Mouse (Mus musculus) liver, embryonic 12.5 days (tissue): Measurements from ENCODE around the gene Slc25a14. TPM values are rescaled to one million over a fixed set of nuclear protein-coding genes. Genes with fewer than 3 reads are reported as not detected.

Experiments used
- ATAC-seq: fragments of 200-750 bp; cut with Nextera tagmentation; 2 replicates; pipeline ENCODE4 v1.8.0; 2017; ENCODE audit warnings: moderate number of reproducible peaks, mild to moderate bottlenecking, moderate library complexity
- H3K27ac ChIP-seq: fragments of 300-500 bp; sonication (generic); 2 replicates; pipeline ENCODE4 v1.5.1; 2016; ENCODE audit warnings: mild to moderate bottlenecking
- H3K27me3 ChIP-seq: fragments of 300-500 bp; sonication (generic); replicated peaks from 2 replicates; pipeline ENCODE4 v1.6.1; 2016; ENCODE audit warnings: mild to moderate bottlenecking, moderate library complexity
- H3K36me3 ChIP-seq: fragments of 300-500 bp; sonication (generic); 2 replicates; pipeline ENCODE4 v1.6.1; 2016; ENCODE audit warnings: mild to moderate bottlenecking, moderate library complexity
- H3K4me1 ChIP-seq: fragments of 300-500 bp; sonication (generic); 2 replicates; pipeline ENCODE4 v1.6.1; 2016
- H3K4me2 ChIP-seq: fragments of 300-500 bp; sonication (generic); 2 replicates; pipeline ENCODE4 v1.6.1; 2016; ENCODE audit warnings: mild to moderate bottlenecking, moderate library complexity
- H3K4me3 ChIP-seq: fragments of 300-500 bp; sonication (generic); 2 replicates; pipeline ENCODE4 v1.5.1; 2016; ENCODE audit warnings: mild to moderate bottlenecking, moderate library complexity
- H3K9ac ChIP-seq: fragments of 300-500 bp; sonication (generic); 2 replicates; pipeline ENCODE4 v1.6.1; 2016; ENCODE audit warnings: mild to moderate bottlenecking, moderate library complexity
- H3K9me3 ChIP-seq: fragments of 300-500 bp; sonication (generic); replicated peaks from 2 replicates; pipeline ENCODE4 v1.6.1; 2016; ENCODE audit warnings: mild to moderate bottlenecking, moderate library complexity
- WGBS: fragments of 180-500 bp; shearing (Covaris S2); methylation state at CpG from one replicate; pipeline ENCODE4 v1.1.7; 2016; ENCODE audit not compliant: insufficient replicate concordance; 5-methylcytosine and 5-hydroxymethylcytosine counted together
- polyA plus RNA-seq: library from polyadenylated mRNA; unstranded; fragments of >200 nt; fragmentation: Nextera tagmentation; extraction: Ambion mirVana; gene quantifications from 2 replicates; pipeline ENCODE4 v1.2.1, GENCODE M21; 2016

The Slc25a14 gene
- polyA plus RNA-seq = 5.5 and 5.6 TPM in 2 replicates

DNA sequence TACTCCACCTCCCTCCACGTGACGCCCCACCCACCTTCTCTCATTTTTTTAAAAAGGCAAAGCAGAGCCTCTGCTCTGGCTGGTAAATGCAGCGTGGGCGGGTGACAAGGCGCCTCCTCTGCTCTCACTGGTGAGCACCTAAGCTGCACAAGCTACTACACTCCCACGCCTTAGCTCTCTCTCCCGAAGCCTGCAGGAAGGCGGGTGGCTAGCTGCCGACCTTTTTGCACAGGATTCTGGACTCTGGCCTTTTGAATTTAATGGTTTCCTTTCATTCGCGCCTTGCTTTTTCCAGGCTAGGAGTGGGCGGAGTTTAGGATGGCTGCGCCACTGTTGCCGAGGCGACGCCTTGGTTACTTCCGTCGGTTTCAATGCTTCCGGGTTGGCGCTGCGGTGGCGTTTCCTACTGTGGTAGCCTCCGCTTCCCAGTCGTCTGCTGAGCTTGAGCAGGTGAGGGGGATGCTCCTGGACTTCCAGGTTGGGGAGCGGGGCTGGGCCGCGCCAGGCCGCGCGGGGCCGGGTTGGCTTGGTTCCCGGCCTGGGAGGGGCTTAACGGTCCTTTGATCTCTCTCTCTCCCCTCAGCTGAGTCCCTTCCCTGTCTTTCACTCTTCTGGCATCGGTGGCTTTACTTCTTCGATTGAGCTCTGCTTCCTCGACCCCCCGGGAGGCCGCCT lies at the start of gene Slc25a14:
Gene Slc25a14, plus strand, starts transcription at position 35 of the 675 bp plus-strand sequence.
- H3K9me3 ChIP-seq = no peaks in the 10 kb centered on the region
- 13% methylated on average over 38 of the region's 38 CpGs for WGBS
- peak within 1 kb of the TSS; percentile 66 for H3K9ac ChIP-seq
- ATAC-seq = peak; percentile 94
- peak within 1 kb of the TSS; percentile 62 for H3K27ac ChIP-seq
- peak within 1 kb of the TSS; percentile 71 for H3K4me3 ChIP-seq
- no peaks in the 10 kb centered on the region; the same call in 1 of the 2 replicates for H3K4me1 ChIP-seq
- peak within 1 kb of the TSS; percentile 76 for H3K4me2 ChIP-seq
- no peaks in the 10 kb centered on the region for H3K27me3 ChIP-seq
- H3K36me3 ChIP-seq = no peaks in the 10 kb centered on the region

DNA sequence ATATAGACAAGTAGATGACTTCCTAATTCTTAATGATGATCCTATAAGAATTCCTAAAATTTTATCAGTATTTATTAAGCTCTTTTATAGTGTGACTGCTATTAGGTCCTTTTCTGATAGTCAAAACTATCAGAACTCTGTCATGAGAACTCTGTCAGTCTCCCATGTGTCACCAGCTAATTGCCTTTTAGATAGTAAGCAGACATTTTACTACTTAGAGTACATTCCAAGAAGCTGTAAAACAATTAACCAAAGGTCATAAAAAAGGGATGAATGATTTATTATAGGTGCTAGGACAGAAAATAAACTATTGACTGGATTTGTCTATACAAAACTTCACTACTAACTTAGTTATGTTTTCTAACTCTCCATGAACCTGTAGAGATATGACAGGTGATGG lies 39.9 kb upstream of the Slc25a14 start:
- H3K4me3 ChIP-seq = no peak overlapping the region
- ATAC-seq = no peak
- no peaks in the 10 kb centered on the region for H3K9me3 ChIP-seq
- H3K27ac ChIP-seq = no peak overlapping the region
- H3K36me3 ChIP-seq = peaks cover 22% of the 10 kb centered on the region
- no peaks in the 10 kb centered on the region for H3K4me1 ChIP-seq
- no peak overlapping the region for H3K9ac ChIP-seq
- no peaks in the 10 kb centered on the region for H3K27me3 ChIP-seq
- H3K4me2 ChIP-seq = no peak overlapping the region

DNA sequence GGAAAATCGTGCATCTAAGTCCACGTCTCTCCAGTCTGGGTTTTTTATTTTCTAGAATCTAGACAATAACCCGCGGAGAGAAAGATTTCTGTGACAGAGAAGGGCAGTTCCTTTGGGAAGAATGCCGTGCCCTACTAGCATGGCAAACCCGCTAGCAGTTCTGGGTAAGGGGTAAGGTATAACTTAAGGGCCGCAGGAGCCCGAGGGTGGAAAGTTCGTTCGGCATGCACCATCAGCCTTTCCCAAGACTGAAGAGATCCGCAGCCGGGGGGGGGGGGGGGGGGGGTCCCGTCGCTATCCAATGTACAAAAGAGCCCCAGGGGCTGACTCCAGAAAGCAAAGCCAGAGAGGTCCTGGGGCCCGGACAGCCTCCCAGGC lies 29.5 kb upstream of the Slc25a14 start:
- ATAC-seq = no peak
- WGBS = 10% methylated on average over 11 of the region's 15 CpGs
- H3K4me2 ChIP-seq = peak overlapping the region; percentile 68
- H3K9me3 ChIP-seq = no peaks in the 10 kb centered on the region
- H3K4me3 ChIP-seq = peak overlapping the region; percentile 71
- peak overlapping the region; percentile 57; the same call in 1 of the 2 replicates for H3K27ac ChIP-seq
- H3K9ac ChIP-seq = peak overlapping the region; percentile 74
- no peaks in the 10 kb centered on the region for H3K27me3 ChIP-seq
- H3K36me3 ChIP-seq = peaks cover 19% of the 10 kb centered on the region
- H3K4me1 ChIP-seq = peaks cover 6% of the 10 kb centered on the region; the same call in 1 of the 2 replicates

DNA sequence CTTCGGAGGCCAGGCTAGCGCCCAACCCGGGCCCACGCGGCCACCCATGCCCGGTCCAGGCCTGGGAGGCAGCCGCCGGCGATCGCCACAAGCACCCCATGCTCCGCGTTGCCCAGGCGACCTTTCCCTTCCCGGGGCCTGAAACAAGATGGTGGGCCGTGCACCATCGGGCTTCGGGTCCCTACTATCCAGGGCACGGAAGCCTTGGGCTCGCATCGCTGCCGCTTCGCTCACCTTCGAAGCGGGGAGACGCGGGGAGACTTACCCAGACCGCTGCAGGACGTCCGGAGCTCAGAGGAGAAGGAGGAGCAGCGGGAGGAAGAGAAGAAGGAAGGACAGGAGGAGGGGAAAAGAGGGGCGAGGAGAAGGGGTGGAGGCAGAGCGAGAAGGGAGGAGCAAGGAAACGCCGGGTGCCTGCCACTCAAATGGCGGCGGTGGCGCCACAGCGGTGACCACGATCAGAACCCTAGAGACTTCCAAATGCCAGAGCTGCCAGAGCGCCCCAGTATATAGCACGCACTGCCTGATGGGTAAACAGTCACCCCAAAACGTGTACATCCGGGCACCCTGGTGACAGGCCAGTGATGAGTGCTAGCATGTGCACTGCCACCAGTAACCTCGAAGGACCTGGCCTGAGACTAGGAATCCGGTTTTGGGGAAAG lies 29.0 kb upstream of the Slc25a14 start, which contains the start of gene Zfp280c:
Gene Zfp280c, minus strand, starts transcription at position 406 of the 662 bp plus-strand sequence.
- Histone ChIP-seq H3K9ac (peak within 1 kb of the TSS; percentile 74), H3K27ac (peak within 1 kb of the TSS; percentile 57; the same call in 1 of the 2 replicates), H3K9me3 (no peaks in the 10 kb centered on the region), H3K4me2 (peak within 1 kb of the TSS; percentile 68), H3K4me1 (peaks cover 6% of the 10 kb centered on the region; the same call in 1 of the 2 replicates), H3K36me3 (peaks cover 19% of the 10 kb centered on the region), H3K27me3 (no peaks in the 10 kb centered on the region), H3K4me3 (peak within 1 kb of the TSS; percentile 71)
- WGBS = 9% methylated on average over 38 of the region's 45 CpGs
- peak; percentile 93 for ATAC-seq

DNA sequence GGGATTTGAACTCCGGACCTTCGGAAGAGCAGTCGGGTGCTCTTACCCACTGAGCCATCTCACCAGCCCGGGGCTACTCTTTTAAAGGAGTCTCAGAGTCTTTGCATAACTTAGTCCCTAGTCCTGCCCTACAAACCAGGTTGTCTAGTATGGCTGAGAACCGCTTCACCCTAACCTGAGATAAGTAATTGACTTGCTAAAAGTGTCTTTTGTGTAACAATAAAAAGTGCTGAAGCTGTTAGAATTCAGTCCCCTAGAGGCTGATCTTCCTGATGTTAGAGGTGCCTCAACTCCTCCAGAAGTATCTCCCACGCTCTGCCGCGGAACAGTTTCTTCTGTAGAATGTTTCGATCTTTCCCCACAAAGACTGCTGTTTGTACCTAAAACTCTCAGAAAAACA lies 27.2 kb upstream of the Slc25a14 start:
- no peak overlapping the region for H3K9ac ChIP-seq
- H3K27ac ChIP-seq = no peak overlapping the region
- WGBS = 79% methylated on average over 9 of the region's 9 CpGs
- peaks cover 5% of the 10 kb centered on the region for H3K36me3 ChIP-seq
- no peak for ATAC-seq
- H3K4me2 ChIP-seq = no peak overlapping the region
- no peaks in the 10 kb centered on the region for H3K27me3 ChIP-seq
- H3K4me1 ChIP-seq = peaks cover 6% of the 10 kb centered on the region; the same call in 1 of the 2 replicates
- no peaks in the 10 kb centered on the region for H3K9me3 ChIP-seq
- H3K4me3 ChIP-seq = no peak overlapping the region

DNA sequence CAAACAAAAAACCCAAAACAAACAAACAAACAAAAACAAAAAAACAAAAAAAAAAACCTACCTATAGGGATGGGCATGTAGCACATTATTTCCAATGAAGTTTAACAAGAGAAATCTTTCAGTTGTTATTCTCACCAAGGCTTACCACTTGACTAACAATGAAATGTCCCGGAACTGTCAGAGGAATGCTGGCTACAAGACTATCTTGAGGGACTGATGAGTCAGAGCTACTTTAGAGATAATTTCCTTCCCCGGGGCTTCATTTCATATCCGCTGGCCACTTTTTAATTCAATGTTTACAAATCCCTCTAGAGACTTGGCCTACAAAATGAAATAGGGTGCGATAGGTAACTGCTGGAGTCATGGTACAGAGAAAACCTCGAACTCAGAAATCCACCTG lies 26.3 kb upstream of the Slc25a14 start:
- 70% methylated on average over 5 of the region's 5 CpGs for WGBS

DNA sequence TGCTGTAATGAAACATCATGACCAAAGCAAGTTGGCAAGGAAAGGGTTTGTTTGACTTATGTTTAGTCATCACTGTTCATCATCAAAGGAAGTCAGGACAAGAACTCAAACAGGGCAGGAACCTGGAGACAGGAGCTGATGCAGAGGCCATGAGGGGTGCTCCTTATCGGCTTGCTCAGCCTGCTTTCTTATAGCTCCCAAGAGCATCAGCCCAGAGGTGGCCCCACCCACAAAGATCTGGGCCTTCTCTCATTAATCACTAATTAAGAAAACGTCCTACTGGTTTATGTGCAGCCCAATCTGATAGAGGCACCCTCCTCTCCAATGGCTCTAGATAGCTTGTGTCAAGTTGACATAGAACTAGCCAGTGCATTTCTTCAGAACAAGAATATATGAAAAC lies 18.3 kb upstream of the Slc25a14 start:
- 39% methylated on average over 2 of the region's 2 CpGs for WGBS
- 0 out of 2 replicates have a peak, but pooled peaks have one; percentile 52 for ATAC-seq
- H3K27me3 ChIP-seq = no peaks in the 10 kb centered on the region

More for the DNA sequence above, 26.3 kb upstream of the Slc25a14 start:
- Histone ChIP-seq H3K27ac (no peak overlapping the region), H3K4me3 (no peak overlapping the region), H3K4me2 (no peak overlapping the region), H3K4me1 (peaks cover 6% of the 10 kb centered on the region; the same call in 1 of the 2 replicates), H3K36me3 (no peaks in the 10 kb centered on the region), H3K9ac (no peak overlapping the region), H3K27me3 (no peaks in the 10 kb centered on the region), H3K9me3 (no peaks in the 10 kb centered on the region)
- ATAC-seq = no peak

DNA sequence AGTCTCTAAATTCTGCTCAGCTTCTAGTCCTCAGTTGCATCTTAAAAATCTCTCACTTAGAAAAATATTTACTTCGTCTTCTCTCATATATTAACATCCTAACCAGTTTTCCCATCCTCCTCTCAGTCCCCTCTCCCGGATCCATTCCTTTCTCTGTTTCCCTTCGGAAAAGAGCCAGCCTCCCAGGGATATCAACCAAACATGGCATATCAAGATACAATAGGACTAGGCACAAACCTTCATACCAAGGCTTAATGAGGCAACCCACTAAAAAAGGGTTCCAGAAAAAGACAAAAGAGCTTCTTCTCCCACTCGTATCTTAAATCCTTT lies 199 bp upstream of the Slc25a14 start:
- Histone ChIP-seq H3K36me3 (no peaks in the 10 kb centered on the region), H3K4me2 (peak overlapping the region; percentile 76), H3K4me1 (no peaks in the 10 kb centered on the region; the same call in 1 of the 2 replicates), H3K27ac (peak overlapping the region; percentile 62), H3K9ac (peak overlapping the region; percentile 66), H3K9me3 (no peaks in the 10 kb centered on the region), H3K4me3 (peak overlapping the region; percentile 71), H3K27me3 (no peaks in the 10 kb centered on the region)
- WGBS = 15% methylated on average over 4 of the region's 4 CpGs
- no peak for ATAC-seq

More for the DNA sequence above, 18.3 kb upstream of the Slc25a14 start:
- Histone ChIP-seq H3K27ac (no peak overlapping the region), H3K4me2 (no peak overlapping the region), H3K9ac (no peak overlapping the region), H3K4me3 (no peak overlapping the region), H3K36me3 (no peaks in the 10 kb centered on the region), H3K4me1 (no peaks in the 10 kb centered on the region), H3K9me3 (no peaks in the 10 kb centered on the region)

DNA sequence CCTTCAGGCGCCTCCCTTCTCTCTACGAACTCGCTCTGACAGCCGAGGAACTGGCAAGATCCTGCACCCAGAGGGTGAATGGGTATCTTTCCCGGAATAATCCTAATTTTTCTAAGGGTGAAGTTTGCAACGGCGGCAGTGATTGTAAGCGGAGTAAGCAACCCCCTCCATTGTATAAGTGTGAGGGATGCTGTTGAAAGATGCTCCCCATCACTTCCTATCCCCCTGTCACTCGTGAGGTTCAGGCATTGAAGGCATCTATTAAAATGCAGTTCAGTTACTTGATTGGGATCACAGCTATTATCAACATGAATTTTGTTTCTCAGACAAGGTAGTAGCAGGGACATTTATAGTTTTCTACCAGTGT lies 824 bp downstream of the Slc25a14 start:
- WGBS = 12% methylated on average over 9 of the region's 9 CpGs
- Histone ChIP-seq H3K4me1 (no peaks in the 10 kb centered on the region; the same call in 1 of the 2 replicates), H3K27ac (no peak overlapping the region), H3K4me2 (peak overlapping the region; percentile 76), H3K9me3 (no peaks in the 10 kb centered on the region), H3K27me3 (no peaks in the 10 kb centered on the region), H3K36me3 (no peaks in the 10 kb centered on the region), H3K9ac (peak overlapping the region; percentile 66), H3K4me3 (peak overlapping the region; percentile 71)
- ATAC-seq = no peak

DNA sequence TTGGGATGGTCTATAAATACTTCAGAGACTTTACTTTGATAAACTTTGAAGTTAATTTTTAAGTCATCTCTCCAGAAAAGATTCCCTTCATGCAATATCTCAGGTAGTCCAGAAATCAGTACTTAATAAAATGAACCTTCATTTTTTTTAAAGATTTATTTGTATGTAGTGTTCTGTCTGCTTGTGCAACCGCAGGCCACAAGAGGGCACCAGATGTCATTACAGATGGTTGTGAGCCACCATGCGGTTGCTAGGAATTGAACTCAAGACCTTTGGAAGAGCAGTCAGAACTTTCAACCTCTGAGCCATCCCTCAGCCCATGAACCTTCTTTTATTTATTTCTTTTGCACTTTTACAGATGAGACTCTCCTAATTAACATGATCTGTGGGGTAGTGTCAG lies 13.8 kb downstream of the Slc25a14 start:
- ATAC-seq = no peak
- H3K9ac ChIP-seq = no peak overlapping the region
- no peak overlapping the region for H3K4me3 ChIP-seq
- WGBS = 45% methylated on average over 2 of the region's 2 CpGs
- H3K9me3 ChIP-seq = no peaks in the 10 kb centered on the region
- no peak overlapping the region for H3K4me2 ChIP-seq
- H3K36me3 ChIP-seq = no peaks in the 10 kb centered on the region
- no peaks in the 10 kb centered on the region for H3K4me1 ChIP-seq
- H3K27ac ChIP-seq = no peak overlapping the region
- no peaks in the 10 kb centered on the region for H3K27me3 ChIP-seq

DNA sequence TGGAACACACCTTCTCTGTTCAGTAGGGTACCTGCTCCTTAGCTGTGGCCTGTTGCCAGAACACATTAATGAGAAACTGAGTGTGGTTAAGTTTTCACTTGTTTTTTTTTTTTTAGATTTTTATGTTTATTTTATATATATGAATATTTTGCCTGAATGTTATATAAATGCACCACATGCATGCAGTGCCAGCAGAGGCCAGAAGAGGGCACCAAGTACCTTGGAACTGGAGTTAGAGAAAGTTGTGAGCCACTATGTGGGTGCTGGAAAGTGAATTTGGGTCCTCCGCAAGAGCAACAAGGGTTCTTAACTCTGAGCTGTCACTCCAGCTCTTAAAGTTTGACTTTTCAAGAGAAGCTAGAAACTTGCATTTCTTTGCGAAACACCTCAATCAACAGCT lies 20.9 kb downstream of the Slc25a14 start:
- ATAC-seq = no peak
- H3K27ac ChIP-seq = no peak overlapping the region
- H3K9me3 ChIP-seq = no peaks in the 10 kb centered on the region
- H3K4me2 ChIP-seq = no peak overlapping the region
- no peak overlapping the region for H3K4me3 ChIP-seq
- H3K27me3 ChIP-seq = no peaks in the 10 kb centered on the region
- H3K4me1 ChIP-seq = no peaks in the 10 kb centered on the region
- no peaks in the 10 kb centered on the region for H3K36me3 ChIP-seq
- 79% methylated on average over 2 of the region's 2 CpGs for WGBS
- H3K9ac ChIP-seq = no peak overlapping the region

DNA sequence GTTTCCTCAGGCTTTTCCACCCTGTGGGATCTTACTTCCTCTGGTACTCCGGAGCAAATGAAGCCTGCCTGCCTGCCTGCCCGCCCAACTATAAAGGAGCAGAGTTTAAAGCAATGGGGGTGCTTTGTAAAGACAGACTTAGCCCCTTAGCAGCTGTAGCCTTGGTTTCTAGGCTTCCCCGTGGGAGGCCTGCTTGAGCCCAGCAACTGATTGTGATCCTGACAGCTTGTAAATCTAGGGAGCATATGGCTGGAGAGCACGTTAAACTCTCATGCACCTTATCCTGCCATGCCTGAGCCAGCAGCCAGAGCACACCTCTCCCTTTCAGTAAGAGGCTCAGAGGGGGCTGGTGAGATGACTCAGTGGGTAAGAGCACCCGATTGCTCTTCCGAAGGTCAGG lies 43.6 kb downstream of the Slc25a14 start:
- WGBS = 37% methylated on average over 6 of the region's 6 CpGs
- ATAC-seq = no peak
- no peak overlapping the region for H3K4me3 ChIP-seq
- no peaks in the 10 kb centered on the region for H3K4me1 ChIP-seq
- no peak overlapping the region for H3K9ac ChIP-seq
- no peaks in the 10 kb centered on the region for H3K9me3 ChIP-seq
- H3K27me3 ChIP-seq = no peaks in the 10 kb centered on the region
- no peaks in the 10 kb centered on the region for H3K36me3 ChIP-seq
- H3K4me2 ChIP-seq = no peak overlapping the region
- H3K27ac ChIP-seq = no peak overlapping the region
